Mouse (Mus musculus) c-Kit-positive CD71-positive TER-119-negative erythroid progenitor cells, embryonic 14.5 days (primary cell): ENCODE results near the gene Azin2.

ENCODE experiments used
- DNase-seq: peaks from one replicate; pipeline ENCODE4 v3.0.0-alpha.2; 2013; ENCODE audit warnings: low read depth

Azin2 gene

DNA sequence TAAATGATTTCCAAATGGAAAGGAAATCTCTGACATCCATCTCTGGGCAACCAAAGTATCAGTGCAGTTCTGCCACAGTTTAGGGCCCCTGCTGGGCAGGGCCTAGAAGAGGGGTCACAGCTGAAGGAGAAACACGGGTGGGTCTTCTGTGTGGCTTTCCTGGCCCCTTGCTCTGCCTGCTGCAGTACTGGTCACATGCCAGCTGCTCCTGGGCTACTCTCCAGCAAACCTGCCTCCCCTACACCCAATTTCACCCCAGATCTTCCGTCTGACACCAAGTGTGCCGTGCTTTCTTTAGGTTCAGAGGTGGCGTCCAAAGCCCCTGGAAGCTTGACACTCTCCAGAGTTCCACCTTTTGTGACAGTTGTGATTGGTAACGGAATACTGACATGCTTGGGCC is 26.6 kb downstream of the Azin2 start:
- DNase-seq: no peak

DNA sequence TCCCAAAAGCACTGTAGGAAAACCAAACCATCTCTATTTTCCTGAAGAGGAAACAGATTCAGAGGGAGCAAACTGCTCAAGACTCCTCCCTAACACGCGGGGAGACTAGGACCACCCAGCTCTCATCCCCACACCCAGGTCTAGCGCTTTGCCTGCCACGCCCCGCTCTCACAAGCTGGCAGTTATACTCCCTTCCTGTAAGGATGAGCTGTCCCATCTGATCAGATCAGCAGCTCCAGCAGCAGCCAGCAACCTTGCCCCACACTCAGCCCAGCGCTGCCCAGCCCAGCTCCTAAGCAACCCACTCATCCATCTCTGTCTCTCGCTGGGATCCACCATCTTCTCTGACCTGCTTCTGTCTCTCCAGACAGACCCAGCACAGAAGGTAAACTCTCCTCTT is 29.5 kb downstream of the Azin2 start:
- DNase-seq: no peak

DNA sequence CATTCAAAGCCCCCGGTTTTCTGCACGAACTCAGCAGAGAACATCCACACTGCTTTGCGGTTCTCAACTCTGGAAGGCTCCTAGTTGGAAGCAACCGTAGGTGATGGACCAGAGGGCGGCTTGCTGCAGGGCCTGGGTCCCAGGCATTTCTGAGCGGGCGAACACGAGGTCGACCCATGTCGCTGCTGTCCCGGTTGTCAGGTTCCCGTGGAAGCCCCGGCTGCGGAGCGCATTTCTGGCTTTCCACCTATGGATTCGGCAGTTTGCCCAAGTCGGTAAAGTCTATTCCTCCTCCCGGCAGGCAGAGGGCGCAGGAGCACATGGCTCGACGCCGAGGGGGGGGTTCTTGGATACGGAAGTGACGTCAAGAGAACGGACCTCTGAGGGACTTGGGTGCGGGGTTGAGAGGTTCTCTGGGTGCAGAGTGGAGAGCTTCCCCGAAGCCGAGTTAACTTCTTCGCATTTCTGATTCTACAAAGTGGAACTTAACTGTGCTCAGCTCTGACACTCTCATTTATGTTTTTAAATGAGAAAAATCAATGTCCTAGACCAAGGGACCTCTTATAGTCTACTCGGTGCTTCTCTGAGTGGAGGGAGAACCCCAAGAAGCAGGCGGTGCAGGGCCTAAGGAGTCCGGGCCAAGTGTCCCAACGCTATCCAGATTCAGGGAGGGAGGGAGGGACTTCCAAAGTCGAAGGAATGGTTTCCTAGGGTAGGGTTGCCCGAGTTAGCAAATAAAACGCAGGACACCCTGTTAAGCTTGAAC is 37.2 kb downstream of the Azin2 start:
- DNase-seq: peak; percentile 39

- no peak for DNase-seq
These were observed 38.6 kb downstream of the Azin2 start for GRCm38 (mm10) chr4:128923603-128924002.

GRCm38 (mm10) chr4:128919106-128919505 is 43.1 kb downstream of the Azin2 start:
- DNase-seq: no peak

DNA sequence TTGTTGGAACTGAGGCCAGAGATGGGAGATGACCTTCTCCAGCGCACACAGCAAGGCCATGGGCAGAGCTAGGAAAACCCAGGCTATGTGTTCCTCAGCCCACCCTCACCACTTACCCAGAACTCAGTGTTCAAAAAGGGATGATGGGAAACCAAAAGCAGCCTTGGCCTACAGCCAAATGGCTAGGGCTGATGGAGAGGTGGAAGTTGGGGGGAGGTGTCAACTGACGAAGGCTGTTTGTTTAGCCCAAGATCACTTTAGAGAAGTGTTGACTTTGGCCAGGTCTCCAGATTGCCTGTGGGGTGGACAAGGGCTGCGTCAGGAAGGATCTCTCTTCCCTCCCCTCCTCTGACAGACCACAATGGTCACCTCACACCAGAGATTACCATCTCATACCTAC is 44.1 kb downstream of the Azin2 start:
- no peak for DNase-seq

DNA sequence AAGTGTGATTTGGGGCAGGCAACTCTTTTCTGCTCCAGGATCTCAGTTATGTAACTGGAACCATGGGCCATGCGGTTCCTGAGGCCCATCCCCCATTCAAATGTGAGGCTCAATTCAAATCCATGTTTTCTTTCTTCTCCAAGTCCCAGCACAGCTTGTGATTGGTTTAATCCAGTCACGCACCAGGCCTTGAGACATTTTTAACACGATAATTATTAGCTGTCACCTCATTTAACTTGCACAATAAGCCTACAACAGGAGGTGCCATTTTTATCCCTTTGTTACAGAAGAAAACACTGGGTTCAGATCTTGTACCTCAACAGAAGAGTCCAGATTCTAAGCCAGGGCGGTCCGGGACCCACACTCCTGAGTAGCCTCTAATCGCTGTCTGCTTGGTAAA is 44.5 kb downstream of the Azin2 start:
- DNase-seq: no peak

GRCm38 (mm10) chr4:128917119-128917518 is 45.1 kb downstream of the Azin2 start:
- DNase-seq: no peak

GRCm38 (mm10) chr4:128913794-128914193 is 48.4 kb downstream of the Azin2 start:
- DNase-seq: no peak

GRCm38 (mm10) chr4:128912085-128912484 is 50.2 kb downstream of the Azin2 start:
- DNase-seq: no peak

GRCm38 (mm10) chr4:128910276-128911063 is 51.8 kb downstream of the Azin2 start:
- DNase-seq: no peak

- no peak for DNase-seq
These were observed 52.8 kb downstream of the Azin2 start for GRCm38 (mm10) chr4:128909378-128909831.

GRCm38 (mm10) chr4:128908586-128909377 is 53.5 kb downstream of the Azin2 start:
- peak; percentile 33 for DNase-seq

GRCm38 (mm10) chr4:128907238-128907968 is 54.8 kb downstream of the Azin2 start:
- DNase-seq: no peak

DNA sequence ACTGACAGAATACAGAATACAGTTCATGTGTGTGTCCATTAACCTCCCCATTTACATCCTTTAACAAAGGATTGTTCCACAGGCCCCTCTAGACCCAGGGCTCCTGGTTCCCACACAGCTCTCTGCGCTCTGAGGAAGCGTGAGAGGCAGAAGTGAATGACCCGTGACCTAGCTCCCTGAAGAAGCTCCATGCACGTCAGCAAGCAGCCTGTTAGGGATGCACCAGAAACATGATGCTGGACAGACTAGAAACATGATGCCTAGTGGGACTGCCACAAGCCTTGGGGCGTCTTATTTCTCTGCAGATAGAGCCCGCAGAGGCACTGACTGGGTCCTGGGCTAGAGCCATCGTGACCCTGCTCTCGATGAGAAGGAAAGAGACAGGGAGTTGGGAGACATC is 55.5 kb downstream of the Azin2 start:
- no peak for DNase-seq

DNA sequence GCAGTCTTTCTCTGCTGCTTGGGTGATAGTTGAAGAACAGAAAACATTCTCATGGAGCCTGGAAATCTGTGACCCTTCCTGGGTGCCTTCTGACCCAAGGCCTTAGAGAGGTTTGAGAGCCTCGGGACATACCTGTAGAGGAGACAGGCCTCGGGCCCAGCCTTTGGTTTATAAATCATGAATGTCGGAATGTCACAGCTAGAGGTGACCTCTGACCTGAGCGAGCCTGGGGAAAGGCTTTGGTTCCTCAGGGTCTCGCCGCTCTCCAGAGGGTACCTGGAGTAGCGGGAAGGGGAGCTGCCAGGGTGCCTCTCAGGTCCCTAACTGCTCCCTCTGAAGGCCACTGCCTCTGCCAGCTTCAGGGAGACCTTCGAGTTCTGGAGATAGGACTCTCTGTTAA is 57.0 kb downstream of the Azin2 start:
- no peak for DNase-seq

- no peak for DNase-seq
These were observed 58.0 kb downstream of the Azin2 start for GRCm38 (mm10) chr4:128904035-128904800.

GRCm38 (mm10) chr4:128902390-128902789 is 59.9 kb downstream of the Azin2 start:
- no peak for DNase-seq

DNA sequence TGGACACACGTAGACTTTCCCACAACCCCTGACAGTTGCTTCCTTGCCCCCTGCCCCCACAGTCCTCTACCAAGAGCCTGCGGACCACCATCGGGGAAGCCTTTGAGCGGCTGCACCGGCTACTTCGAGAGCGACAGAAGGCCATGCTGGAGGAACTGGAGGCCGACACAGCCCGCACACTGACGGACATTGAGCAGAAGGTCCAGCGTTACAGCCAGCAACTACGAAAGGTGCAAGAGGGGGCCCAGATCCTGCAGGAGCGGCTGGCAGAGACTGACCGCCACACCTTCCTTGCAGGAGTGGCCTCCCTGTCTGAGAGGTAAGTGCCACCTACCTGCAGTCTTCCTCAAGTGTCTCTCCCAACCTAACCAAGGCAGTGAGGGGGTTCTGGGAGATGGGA is 61.8 kb downstream of the Azin2 start:
- DNase-seq: no peak

DNA sequence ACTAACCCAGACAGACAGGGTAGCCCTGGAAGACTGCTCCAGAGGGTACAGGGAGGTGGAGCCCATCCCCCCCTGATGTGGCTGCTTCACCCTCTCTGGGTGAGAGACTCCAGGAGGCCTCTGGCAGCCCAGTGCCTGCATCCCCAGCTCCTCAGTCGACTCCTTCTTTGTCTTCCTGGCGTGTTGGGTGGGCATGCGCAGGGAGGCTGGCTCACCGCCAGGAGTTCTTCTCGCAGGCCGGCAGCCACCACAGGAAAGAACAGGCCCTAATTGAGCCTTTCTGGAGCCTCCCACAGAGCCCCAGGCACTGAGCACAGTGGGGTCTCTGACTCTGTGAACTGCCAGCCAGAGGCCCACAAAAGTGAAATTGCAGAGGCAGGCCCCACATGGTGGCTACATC is 62.9 kb downstream of the Azin2 start:
- no peak for DNase-seq

DNA sequence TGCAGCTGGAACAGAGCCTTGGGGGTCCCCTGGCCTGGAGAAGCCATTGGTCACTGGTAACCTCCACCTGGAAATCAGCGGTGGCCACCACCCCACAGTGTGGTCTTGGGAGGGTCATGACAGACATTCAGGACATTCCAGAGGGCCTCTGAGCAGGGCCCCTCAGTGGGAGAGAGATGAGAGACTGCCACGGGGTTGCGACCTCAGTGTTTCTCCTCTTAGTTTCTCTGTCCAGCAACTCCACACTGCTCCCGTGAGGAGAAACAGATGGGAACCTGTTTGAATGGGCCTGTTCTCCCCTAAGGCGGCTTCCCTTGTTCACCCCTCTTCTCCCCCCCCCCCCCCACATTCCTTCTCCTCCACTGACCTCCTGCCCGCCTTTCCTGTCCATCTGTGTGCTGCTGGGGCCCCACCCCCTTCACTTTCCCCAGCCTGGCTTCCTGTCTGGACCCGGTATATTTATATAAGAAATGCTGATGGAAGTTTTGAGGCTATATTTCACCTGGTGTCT is 64.3 kb downstream of the Azin2 start:
- no peak for DNase-seq
